Mouse (Mus musculus) small intestine, adult 2 months (tissue): Measurements from ENCODE around the gene Paox.

Experiments used
- CTCF ChIP-seq: fragments of 200-500 bp; IDR thresholded peaks from 2 replicates; pipeline ENCODE4 v1.5.1; 2012; ENCODE audit warnings: low read depth, mild to moderate bottlenecking, control low read depth, inconsistent platforms, low read length, moderate library complexity, mixed read lengths; ENCODE audit not compliant: insufficient replicate concordance, insufficient read length; ENCODE audit errors: extremely low read depth
- POLR2A ChIP-seq: fragments of 200-500 bp; IDR thresholded peaks from 2 replicates; pipeline ENCODE4 v1.6.1; 2012; ENCODE audit warnings: low read depth, mild to moderate bottlenecking, control low read depth, inconsistent platforms, low read length, moderate library complexity

- TF ChIP-seq CTCF: no peak
- TF ChIP-seq POLR2A: no peak
Measured at GRCm38 (mm10) chr7:140167950-140168349, 52.4 kb downstream of the Paox start.
